Mouse (Mus musculus): Measurements from ENCODE around the gene Hnrnpr.

DNA sequence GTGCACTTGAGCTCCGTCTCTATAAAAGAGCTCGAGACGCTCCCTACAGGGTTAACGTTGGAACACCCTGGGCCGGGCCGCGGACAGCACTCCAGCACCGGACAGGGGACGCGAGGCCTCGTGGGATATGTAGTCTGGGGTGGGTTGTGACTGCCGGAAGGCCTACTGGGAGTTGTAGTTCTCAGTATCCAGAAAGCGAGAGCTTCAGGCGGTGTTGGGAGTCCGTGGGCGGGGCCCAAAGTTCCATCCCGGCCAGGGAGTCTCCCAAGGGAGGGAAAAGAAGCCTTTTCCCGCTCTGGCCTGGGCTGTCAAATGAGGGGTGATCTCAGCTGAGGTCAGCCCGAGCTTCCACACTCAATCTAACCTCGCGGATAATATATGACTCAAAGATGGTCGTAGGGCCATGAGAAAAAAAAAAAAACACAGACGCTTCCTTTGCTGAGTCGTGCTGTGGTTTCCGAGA, 25.4 kb upstream of the Hnrnpr start:
- 0 out of 2 replicates have a peak, but pooled peaks have one; percentile 35 for TF ChIP-seq POLR2A (IDR thresholded peaks at IDR 0.05; ENCODE audit: extremely low read depth, insufficient read depth, low read length)
- no peak for TF ChIP-seq CTCF (IDR thresholded peaks at IDR 0.05; ENCODE audit: low read depth, low read length)

Data from liver, adult 2 months (tissue).